Mouse (Mus musculus): ENCODE data around the gene Gpm6b. TPM values are rescaled to one million over a fixed set of nuclear protein-coding genes. Genes with fewer than 3 reads are reported as not detected.

Gpm6b gene
- polyA plus RNA-seq, 1 experiment from 2014 or later = 1.8 TPM

DNA sequence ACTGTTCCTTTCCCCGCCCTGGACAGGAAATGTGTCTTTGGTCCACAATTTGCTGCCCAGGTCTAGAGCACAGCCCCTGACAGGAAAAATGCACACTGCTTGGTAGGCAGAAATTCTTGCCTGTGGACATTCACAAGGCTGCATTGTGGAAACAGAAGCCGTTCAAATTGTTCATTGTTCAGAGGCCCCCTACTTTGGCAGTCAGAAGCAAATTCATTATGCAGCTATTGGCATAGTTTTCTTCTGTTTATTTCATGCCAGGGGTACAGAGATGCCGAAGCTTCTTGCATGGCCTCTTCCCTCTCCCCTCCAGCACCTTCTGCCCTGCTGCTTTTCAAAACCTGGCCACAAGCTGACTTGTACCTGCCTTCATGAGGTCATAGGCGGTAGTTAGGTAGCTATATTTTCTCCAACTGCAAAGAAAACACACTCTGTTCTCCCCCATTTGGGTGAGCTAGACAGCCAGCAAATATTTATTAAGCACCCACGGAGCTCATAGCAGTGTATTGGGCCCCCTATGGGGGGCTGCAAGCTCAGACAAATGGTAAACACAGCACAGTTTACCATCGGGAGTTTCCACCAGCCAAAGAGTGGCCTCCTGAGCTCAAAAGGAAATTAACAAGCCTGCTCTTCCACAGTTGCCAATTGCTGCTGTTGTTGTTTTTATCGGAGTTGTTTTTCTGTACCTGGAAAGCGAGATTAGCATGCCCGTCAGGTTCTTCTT lies 48.2 kb downstream of the Gpm6b start:
- TF ChIP-seq CTCF (IDR thresholded peaks at IDR 0.05; ENCODE audit: low read depth) (no peak), EP300 (IDR thresholded peaks at IDR 0.05; ENCODE audit: low read depth) (no peak)
- Histone ChIP-seq H3K9ac (replicated peaks) (no peak overlapping the region), H3K9me3 (ENCODE audit: low read length) (no peaks in the 10 kb centered on the region), H3K27me3 (ENCODE audit: insufficient read depth, low read length) (no peaks in the 10 kb centered on the region), H3K4me3 (ENCODE audit: low read depth, low read length) (no peak overlapping the region), H3K4me1 (ENCODE audit: insufficient read depth) (no peaks in the 10 kb centered on the region), H3K27ac (ENCODE audit: low read depth) (no peak overlapping the region), H3K4me2 (ENCODE audit: low read depth, low read length) (no peak overlapping the region), H3K36me3 (replicated peaks; ENCODE audit: insufficient read depth, low read length) (no peaks in the 10 kb centered on the region)
- ATAC-seq (no peak), DNase-seq (no peak)
- 59% methylated on average over 9 of the region's 9 CpGs for WGBS (ENCODE audit: insufficient replicate concordance)

DNA sequence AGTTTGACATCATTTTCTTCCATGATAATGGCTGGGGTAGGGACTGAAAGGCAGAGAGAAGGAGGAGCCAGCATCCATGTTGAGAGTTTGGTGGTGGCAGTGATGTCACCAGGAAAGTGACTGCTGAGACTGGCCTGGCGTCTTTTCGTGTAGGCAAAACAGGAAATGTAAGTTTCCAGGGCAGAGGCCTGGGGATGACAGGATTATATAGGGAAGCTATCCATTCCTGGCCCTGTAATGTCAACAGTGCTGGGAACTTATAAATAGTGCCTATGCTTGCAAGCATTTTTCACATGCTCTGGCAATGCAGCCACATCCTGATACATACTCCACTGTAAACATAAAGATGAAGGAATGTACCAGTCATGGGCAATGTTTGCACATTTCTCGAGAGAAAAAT lies 52.6 kb downstream of the Gpm6b start:
- Histone ChIP-seq H3K4me3 (ENCODE audit: low read depth, low read length) (no peak overlapping the region), H3K9me3 (ENCODE audit: low read length) (no peaks in the 10 kb centered on the region), H3K9ac (replicated peaks) (no peak overlapping the region), H3K4me2 (ENCODE audit: low read depth, low read length) (no peak overlapping the region), H3K27me3 (ENCODE audit: insufficient read depth, low read length) (no peaks in the 10 kb centered on the region), H3K27ac (ENCODE audit: low read depth) (no peak overlapping the region), H3K4me1 (ENCODE audit: insufficient read depth) (no peaks in the 10 kb centered on the region), H3K36me3 (replicated peaks; ENCODE audit: insufficient read depth, low read length) (no peaks in the 10 kb centered on the region)
- TF ChIP-seq CTCF (IDR thresholded peaks at IDR 0.05; ENCODE audit: low read depth) (no peak), EP300 (IDR thresholded peaks at IDR 0.05; ENCODE audit: low read depth) (no peak)
- DNase-seq (no peak), ATAC-seq (no peak)
- WGBS (ENCODE audit: insufficient replicate concordance) = 49% methylated on average over 3 of the region's 3 CpGs

DNA sequence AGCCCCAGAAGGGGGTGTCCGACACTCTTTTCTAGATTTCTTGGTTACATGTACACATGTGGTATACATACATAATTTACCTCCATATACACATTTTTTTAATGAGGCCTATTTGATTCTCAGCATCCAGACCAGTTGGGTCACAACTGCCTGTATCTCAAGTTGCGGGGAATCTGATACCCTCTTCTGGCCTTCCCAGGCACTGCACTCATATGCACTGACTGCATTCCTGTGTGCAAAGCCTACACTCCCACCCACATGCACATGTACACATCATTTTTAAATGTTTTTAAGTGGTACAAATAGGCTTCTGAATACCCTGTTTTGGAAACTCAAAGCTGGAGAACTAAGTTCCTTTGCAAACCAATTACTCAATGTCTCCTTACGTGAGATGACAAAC lies 54.8 kb downstream of the Gpm6b start:
- Histone ChIP-seq H3K27ac (ENCODE audit: low read depth) (no peak overlapping the region), H3K9ac (replicated peaks) (no peak overlapping the region), H3K4me2 (ENCODE audit: low read depth, low read length) (no peak overlapping the region), H3K9me3 (ENCODE audit: low read length) (no peaks in the 10 kb centered on the region), H3K4me1 (ENCODE audit: insufficient read depth) (no peaks in the 10 kb centered on the region), H3K36me3 (replicated peaks; ENCODE audit: insufficient read depth, low read length) (no peaks in the 10 kb centered on the region), H3K4me3 (ENCODE audit: low read depth, low read length) (no peak overlapping the region), H3K27me3 (ENCODE audit: insufficient read depth, low read length) (no peaks in the 10 kb centered on the region)
- ATAC-seq (no peak), DNase-seq (no peak)
- WGBS (ENCODE audit: insufficient replicate concordance) = 89% methylated on average over 3 of the region's 3 CpGs
- peak; percentile 17; the same call in 1 of the 2 replicates for TF ChIP-seq CTCF (IDR thresholded peaks at IDR 0.05; ENCODE audit: low read depth)
- no peak for TF ChIP-seq EP300 (IDR thresholded peaks at IDR 0.05; ENCODE audit: low read depth)

DNA sequence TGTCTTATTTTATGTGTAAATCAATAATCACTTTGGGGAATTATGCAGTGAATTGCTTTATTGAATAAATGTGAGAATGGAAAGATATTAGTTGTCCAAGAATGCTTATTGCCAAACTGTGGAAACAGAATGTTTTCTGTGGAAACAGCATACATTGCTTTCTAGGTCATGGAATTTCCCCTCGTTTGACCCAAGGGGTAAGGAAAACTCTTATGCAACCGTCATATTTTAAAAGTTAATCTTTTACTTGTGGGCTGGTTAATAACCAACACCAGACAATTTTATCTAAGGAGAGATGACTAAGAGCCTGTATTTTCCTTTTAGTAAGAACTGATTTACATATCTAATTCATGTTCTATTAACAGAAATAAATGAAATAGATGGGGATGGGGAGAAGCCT lies 64.1 kb downstream of the Gpm6b start:
- no peak overlapping the region for H3K9ac ChIP-seq (replicated peaks)
- no peak for ATAC-seq
- 54% methylated on average over 2 of the region's 2 CpGs for WGBS (ENCODE audit: insufficient replicate concordance)

DNA sequence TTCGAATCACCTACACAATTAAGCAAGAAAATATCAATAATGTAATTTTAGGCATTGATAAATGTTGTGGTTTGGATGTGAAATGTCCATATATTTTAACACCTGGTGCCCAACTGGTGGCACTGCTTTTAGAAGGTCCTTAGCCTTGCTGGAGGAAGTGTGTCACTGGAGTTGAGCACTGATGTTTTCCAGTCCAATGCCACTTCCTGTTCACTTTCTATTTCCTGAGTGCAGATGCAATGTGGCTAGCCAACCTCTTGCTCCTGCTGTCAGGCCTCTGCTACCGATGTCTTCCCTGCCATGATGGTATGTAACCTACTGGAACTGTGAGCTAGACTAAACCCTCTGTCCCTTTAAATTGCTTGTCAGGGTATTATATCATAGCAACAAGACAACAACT lies 65.6 kb downstream of the Gpm6b start:
- no peak for ATAC-seq
- Histone ChIP-seq H3K4me3 (ENCODE audit: low read depth, low read length) (no peak overlapping the region), H3K4me1 (ENCODE audit: insufficient read depth) (no peaks in the 10 kb centered on the region), H3K4me2 (ENCODE audit: low read depth, low read length) (no peak overlapping the region), H3K9me3 (ENCODE audit: low read length) (no peaks in the 10 kb centered on the region), H3K27ac (ENCODE audit: low read depth) (no peak overlapping the region), H3K27me3 (ENCODE audit: insufficient read depth, low read length) (no peaks in the 10 kb centered on the region), H3K36me3 (replicated peaks; ENCODE audit: insufficient read depth, low read length) (no peaks in the 10 kb centered on the region), H3K9ac (replicated peaks) (no peak overlapping the region)
- no peak for DNase-seq
- WGBS (ENCODE audit: insufficient replicate concordance) = 85% methylated on average over 2 of the region's 2 CpGs
- TF ChIP-seq CTCF (IDR thresholded peaks at IDR 0.05; ENCODE audit: low read depth) (no peak), EP300 (IDR thresholded peaks at IDR 0.05; ENCODE audit: low read depth) (no peak)

More for the DNA sequence above, 64.1 kb downstream of the Gpm6b start:
- peak; percentile 23; the same call in 1 of the 2 replicates for TF ChIP-seq EP300 (IDR thresholded peaks at IDR 0.05; ENCODE audit: low read depth)
- TF ChIP-seq CTCF (IDR thresholded peaks at IDR 0.05; ENCODE audit: low read depth) = no peak
- Histone ChIP-seq H3K9me3 (ENCODE audit: low read length) (no peaks in the 10 kb centered on the region), H3K27ac (ENCODE audit: low read depth) (no peak overlapping the region), H3K4me2 (ENCODE audit: low read depth, low read length) (no peak overlapping the region), H3K36me3 (replicated peaks; ENCODE audit: insufficient read depth, low read length) (no peaks in the 10 kb centered on the region), H3K4me3 (ENCODE audit: low read depth, low read length) (no peak overlapping the region), H3K4me1 (ENCODE audit: insufficient read depth) (no peaks in the 10 kb centered on the region), H3K27me3 (ENCODE audit: insufficient read depth, low read length) (no peaks in the 10 kb centered on the region)
- DNase-seq = no peak

DNA sequence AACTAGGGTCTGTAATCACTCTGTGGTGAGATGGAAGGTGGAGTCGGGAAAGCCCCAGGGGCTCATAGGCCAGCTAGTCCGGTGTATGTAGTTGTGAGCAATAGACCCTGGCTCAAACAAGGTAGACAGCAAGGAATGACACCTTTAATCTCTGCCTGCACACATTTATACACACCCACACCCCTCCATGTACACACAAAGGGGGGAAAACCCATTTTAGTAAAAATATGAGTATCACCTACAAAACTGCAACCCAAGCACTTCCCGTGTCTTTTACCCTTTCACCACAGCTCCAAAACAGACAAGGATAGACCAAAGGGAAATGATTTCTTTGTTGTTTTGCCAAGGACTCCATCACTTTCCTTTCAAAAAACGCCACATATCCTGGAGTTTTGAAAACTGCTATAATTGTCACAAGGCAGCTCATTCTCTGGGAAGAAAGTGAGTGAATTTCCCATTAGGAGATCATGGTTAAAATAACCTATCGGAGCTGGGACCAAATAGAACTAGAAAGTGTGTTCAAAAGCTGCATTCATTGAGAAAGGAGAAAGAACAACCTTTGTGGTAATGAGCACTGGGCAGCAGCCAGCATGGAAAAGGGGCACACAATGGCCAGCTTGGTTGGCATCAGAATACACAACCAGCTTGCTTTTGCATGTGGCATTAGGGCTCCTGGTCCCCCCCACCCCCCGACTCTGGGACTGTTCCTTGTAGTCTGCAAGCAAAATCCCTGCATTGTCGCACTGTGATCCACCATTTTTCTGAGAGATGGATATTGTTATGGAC lies 68.9 kb downstream of the Gpm6b start:
- DNase-seq (no peak), ATAC-seq (no peak)
- Histone ChIP-seq H3K4me1 (ENCODE audit: insufficient read depth) (no peaks in the 10 kb centered on the region), H3K4me2 (ENCODE audit: low read depth, low read length) (no peak overlapping the region), H3K27me3 (ENCODE audit: insufficient read depth, low read length) (no peaks in the 10 kb centered on the region), H3K9me3 (ENCODE audit: low read length) (no peaks in the 10 kb centered on the region), H3K4me3 (ENCODE audit: low read depth, low read length) (no peak overlapping the region), H3K27ac (ENCODE audit: low read depth) (no peak overlapping the region), H3K9ac (replicated peaks) (no peak overlapping the region), H3K36me3 (replicated peaks; ENCODE audit: insufficient read depth, low read length) (no peaks in the 10 kb centered on the region)
- 77% methylated on average over 7 of the region's 7 CpGs for WGBS (ENCODE audit: insufficient replicate concordance)
- TF ChIP-seq EP300 (IDR thresholded peaks at IDR 0.05; ENCODE audit: low read depth) (no peak), CTCF (IDR thresholded peaks at IDR 0.05; ENCODE audit: low read depth) (no peak)

Measured in liver, postnatal 0 days (tissue).